Mouse (Mus musculus) C2C12 (cell line): ENCODE measurements around the gene Foxp1. TPM values are rescaled to one million over a fixed set of nuclear protein-coding genes. Genes with fewer than 3 reads are reported as not detected.

Source experiments
- H3K27me3 ChIP-seq: one replicate; pipeline ENCODE4 v1.6.1; 2011; ENCODE audit not compliant: control insufficient read depth, insufficient read depth, insufficient read length
- H3K36me3 ChIP-seq: one replicate; pipeline ENCODE4 v1.6.1; 2011; ENCODE audit not compliant: control insufficient read depth, insufficient read depth
- H3K4me3 ChIP-seq: one replicate; pipeline ENCODE4 v1.5.1; 2011; ENCODE audit warnings: mild to moderate bottlenecking, control low read depth; ENCODE audit not compliant: poor library complexity, insufficient read depth, severe bottlenecking
- H3K79me2 ChIP-seq: one replicate; pipeline ENCODE4 v1.6.1; 2011; ENCODE audit not compliant: control insufficient read depth, insufficient read depth
- H3K79me3 ChIP-seq: one replicate; pipeline ENCODE4 v1.6.1; 2011; ENCODE audit warnings: low read depth, control low read depth
- H3ac ChIP-seq: one replicate; pipeline ENCODE3; 2011; ENCODE audit warnings: low read depth; ENCODE audit not compliant: control insufficient read depth, insufficient read length
- CEBPB ChIP-seq: IDR thresholded peaks from one replicate; pipeline ENCODE4 v1.6.1; 2011; ENCODE audit warnings: low read depth, mild to moderate bottlenecking, control low read depth, moderate library complexity
- CTCF ChIP-seq: IDR thresholded peaks from one replicate; pipeline ENCODE4 v1.5.1; 2011; ENCODE audit not compliant: control insufficient read depth, insufficient read depth, insufficient read length
- FOSL1 ChIP-seq: IDR thresholded peaks from one replicate; pipeline ENCODE4 v1.8.0; 2011; ENCODE audit warnings: mild to moderate bottlenecking, low read length; ENCODE audit not compliant: poor library complexity, insufficient read depth, severe bottlenecking
- MAX ChIP-seq: IDR thresholded peaks from one replicate; pipeline ENCODE4 v1.6.1; 2011; ENCODE audit warnings: mild to moderate bottlenecking, control low read depth
- MYOD1 ChIP-seq: IDR thresholded peaks from one replicate; pipeline ENCODE4 v1.6.1; 2011; ENCODE audit warnings: low read depth; ENCODE audit not compliant: control insufficient read depth, insufficient read length
- MYOG ChIP-seq: IDR thresholded peaks from one replicate; pipeline ENCODE4 v1.6.1; 2011; ENCODE audit not compliant: control insufficient read depth, insufficient read length; ENCODE audit errors: extremely low read depth
- USF1 ChIP-seq: IDR thresholded peaks from one replicate; pipeline ENCODE4 v1.6.1; 2011; ENCODE audit warnings: low read depth, mild to moderate bottlenecking, control low read depth, moderate library complexity
- polyA plus RNA-seq: library from polyadenylated mRNA; unstranded; fragments of >200 nt; fragmentation: generic; extraction: Trizol; gene quantifications from one replicate; pipeline ENCODE4 v1.2.1, GENCODE M21; 2012; ENCODE audit warnings: missing spikeins

The Foxp1 gene
- polyA plus RNA-seq, 1 experiment, result 25.9 TPM

- H3K27me3 ChIP-seq, result no peaks in the 10 kb centered on the region
- peaks cover 8% of the 10 kb centered on the region for H3K79me3 ChIP-seq
- no peak overlapping the region for H3K4me3 ChIP-seq
- H3ac ChIP-seq, result no peak overlapping the region
- TF ChIP-seq FOSL1 (no peak), CTCF (no peak), USF1 (no peak), MYOD1 (no peak), MYOG (no peak), CEBPB (no peak), MAX (no peak)
- no peaks in the 10 kb centered on the region for H3K79me2 ChIP-seq
- peaks cover 73% of the 10 kb centered on the region for H3K36me3 ChIP-seq
Measured at GRCm38 (mm10) chr6:99004255-99004997, 518.1 kb downstream of the Foxp1 start.

DNA sequence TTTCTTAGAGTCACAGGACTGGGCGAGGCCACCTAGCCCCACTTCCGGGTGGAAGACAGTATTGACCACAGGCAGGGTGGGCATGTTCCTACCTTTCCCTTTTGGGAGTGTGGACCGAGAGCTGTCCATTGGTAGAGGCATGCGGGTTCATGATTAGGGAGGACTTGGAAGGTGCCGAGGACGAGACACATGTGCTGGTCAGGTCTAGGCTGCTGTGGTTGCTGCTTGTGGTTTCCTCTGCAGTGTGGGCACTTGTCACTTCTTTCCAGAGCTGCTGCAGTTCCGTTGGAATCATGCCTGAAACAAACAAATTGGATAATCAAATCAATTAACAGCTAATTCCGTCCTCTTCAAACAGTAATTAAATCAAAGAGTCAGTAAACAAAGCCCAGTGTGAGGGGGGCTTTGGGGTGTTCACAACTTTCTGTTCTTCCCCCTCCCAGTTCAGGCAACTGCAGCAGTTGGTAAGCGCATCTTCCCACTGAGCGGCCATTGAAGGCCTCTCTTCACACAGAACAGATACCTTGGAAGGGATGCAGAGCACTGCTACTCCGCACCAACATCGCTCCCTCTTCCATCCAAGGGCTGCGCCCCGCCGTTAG lies 519.3 kb downstream of the Foxp1 start:
- H3ac ChIP-seq, result no peak overlapping the region
- TF ChIP-seq FOSL1 (no peak), USF1 (no peak), CEBPB (no peak), MYOG (no peak), CTCF (no peak), MAX (no peak), MYOD1 (no peak)
- no peaks in the 10 kb centered on the region for H3K27me3 ChIP-seq
- H3K79me3 ChIP-seq, result peaks cover 8% of the 10 kb centered on the region
- H3K4me3 ChIP-seq, result no peak overlapping the region
- peaks cover 61% of the 10 kb centered on the region for H3K36me3 ChIP-seq
- H3K79me2 ChIP-seq, result peaks cover 8% of the 10 kb centered on the region

DNA sequence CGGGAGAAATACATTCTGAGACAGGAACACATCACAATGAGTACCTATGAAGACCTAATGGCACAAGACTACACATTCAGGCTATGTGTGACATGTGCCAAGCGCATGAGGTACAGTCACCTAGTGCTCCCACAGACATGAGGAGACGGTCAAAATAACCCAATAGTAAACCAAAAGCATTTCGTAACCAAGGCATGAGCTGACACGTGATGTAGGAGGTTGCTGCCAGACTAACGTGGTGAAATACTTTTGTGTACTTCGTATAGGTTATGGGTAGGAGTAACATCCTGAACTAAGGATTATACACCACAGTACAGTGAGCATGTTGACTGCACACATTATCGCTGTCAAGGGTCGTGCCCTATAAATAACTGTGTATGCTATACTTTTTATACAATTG lies 520.9 kb downstream of the Foxp1 start:
- Histone ChIP-seq H3ac (no peak overlapping the region), H3K4me3 (no peak overlapping the region), H3K27me3 (no peaks in the 10 kb centered on the region), H3K79me2 (peaks cover 24% of the 10 kb centered on the region), H3K79me3 (peaks cover 19% of the 10 kb centered on the region), H3K36me3 (peaks cover 45% of the 10 kb centered on the region)
- TF ChIP-seq MYOG (no peak), MAX (no peak), CTCF (no peak), CEBPB (no peak), USF1 (no peak), FOSL1 (no peak), MYOD1 (no peak)

GRCm38 (mm10) chr6:98998971-98999932 lies 523.3 kb downstream of the Foxp1 start:
- Histone ChIP-seq H3K27me3 (no peaks in the 10 kb centered on the region), H3K79me3 (peaks cover 28% of the 10 kb centered on the region), H3K4me3 (no peak overlapping the region), H3K79me2 (peaks cover 47% of the 10 kb centered on the region), H3K36me3 (peaks cover 37% of the 10 kb centered on the region), H3ac (no peak overlapping the region)
- TF ChIP-seq MYOD1 (no peak), FOSL1 (no peak), MYOG (no peak), CTCF (no peak), USF1 (no peak), MAX (no peak), CEBPB (no peak)

DNA sequence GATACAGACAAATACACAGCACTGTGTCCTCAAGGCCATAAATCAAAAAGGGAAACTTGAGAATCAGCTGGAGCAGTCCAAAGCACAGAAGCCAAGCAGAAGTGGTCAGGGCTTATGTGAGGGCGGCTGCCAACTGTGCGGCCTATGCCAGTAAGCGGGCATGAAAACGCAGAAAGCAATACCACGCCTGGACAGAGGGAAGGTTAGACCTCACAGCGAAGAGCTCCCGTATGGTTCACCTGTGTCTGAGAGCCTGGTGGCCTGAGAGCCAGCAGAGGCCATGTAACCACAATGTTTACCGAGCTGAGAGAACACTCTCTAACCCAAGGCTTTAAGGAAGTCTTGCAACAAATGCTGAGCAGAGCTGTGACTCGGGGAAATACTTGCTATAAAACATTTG lies 524.8 kb downstream of the Foxp1 start:
- H3K79me2 ChIP-seq, result peaks cover 59% of the 10 kb centered on the region
- peaks cover 31% of the 10 kb centered on the region for H3K79me3 ChIP-seq
- H3K36me3 ChIP-seq, result peaks cover 30% of the 10 kb centered on the region
- no peak for TF ChIP-seq MYOG
- no peak for TF ChIP-seq USF1
- TF ChIP-seq CTCF, result no peak
- no peak for TF ChIP-seq CEBPB
- no peak for TF ChIP-seq MYOD1
- TF ChIP-seq MAX, result no peak
- no peak for TF ChIP-seq FOSL1
- no peaks in the 10 kb centered on the region for H3K27me3 ChIP-seq
- no peak overlapping the region for H3K4me3 ChIP-seq
- no peak overlapping the region for H3ac ChIP-seq
